Mouse (Mus musculus) embryonic facial prominence, embryonic 10.5 days (tissue): ENCODE measurements around the gene Olfr1396. TPM values are rescaled to one million over a fixed set of nuclear protein-coding genes. Genes with fewer than 3 reads are reported as not detected.
"Not testable (repeated sequence)": the region's sequence is repeated elsewhere in the genome, so short reads cannot be mapped to it uniquely, and the experiment has no call there.

Experiments used
- DNase-seq: peaks from one replicate; pipeline ENCODE4 v3.0.0-alpha.2; 2017; ENCODE audit warnings: low spot score
- H3K27ac ChIP-seq: fragments of 300-500 bp; sonication (generic); replicated peaks from 2 replicates; pipeline ENCODE4 v1.5.1; 2016; ENCODE audit warnings: mild to moderate bottlenecking
- H3K27me3 ChIP-seq: fragments of 300-500 bp; sonication (generic); replicated peaks from 2 replicates; pipeline ENCODE4 v1.6.1; 2016; ENCODE audit warnings: low read depth, mild to moderate bottlenecking; ENCODE audit not compliant: poor library complexity, severe bottlenecking
- H3K36me3 ChIP-seq: fragments of 300-500 bp; sonication (generic); replicated peaks from 2 replicates; pipeline ENCODE4 v1.6.1; 2016; ENCODE audit warnings: mild to moderate bottlenecking, moderate library complexity
- H3K4me1 ChIP-seq: fragments of 300-500 bp; sonication (generic); 2 replicates; pipeline ENCODE4 v1.6.1; 2016
- H3K4me3 ChIP-seq: fragments of 300-500 bp; sonication (generic); 2 replicates; pipeline ENCODE4 v1.5.1; 2016; ENCODE audit warnings: mild to moderate bottlenecking, moderate library complexity
- H3K9me3 ChIP-seq: fragments of 300-500 bp; sonication (generic); 2 replicates; pipeline ENCODE4 v1.6.1; 2016; ENCODE audit warnings: mild to moderate bottlenecking
- WGBS: fragments of 180-500 bp; shearing (Covaris S2); methylation state at CpG from one replicate; pipeline ENCODE4 v1.1.7; 2016; 5-methylcytosine and 5-hydroxymethylcytosine counted together
- polyA plus RNA-seq: library from polyadenylated mRNA; unstranded; fragments of >200 nt; fragmentation: Nextera tagmentation; extraction: Ambion mirVana; gene quantifications from 2 replicates; pipeline ENCODE4 v1.2.1, GENCODE M21; 2016

The Olfr1396 gene
- polyA plus RNA-seq, 1 experiment from 2014 or later: not detected

DNA sequence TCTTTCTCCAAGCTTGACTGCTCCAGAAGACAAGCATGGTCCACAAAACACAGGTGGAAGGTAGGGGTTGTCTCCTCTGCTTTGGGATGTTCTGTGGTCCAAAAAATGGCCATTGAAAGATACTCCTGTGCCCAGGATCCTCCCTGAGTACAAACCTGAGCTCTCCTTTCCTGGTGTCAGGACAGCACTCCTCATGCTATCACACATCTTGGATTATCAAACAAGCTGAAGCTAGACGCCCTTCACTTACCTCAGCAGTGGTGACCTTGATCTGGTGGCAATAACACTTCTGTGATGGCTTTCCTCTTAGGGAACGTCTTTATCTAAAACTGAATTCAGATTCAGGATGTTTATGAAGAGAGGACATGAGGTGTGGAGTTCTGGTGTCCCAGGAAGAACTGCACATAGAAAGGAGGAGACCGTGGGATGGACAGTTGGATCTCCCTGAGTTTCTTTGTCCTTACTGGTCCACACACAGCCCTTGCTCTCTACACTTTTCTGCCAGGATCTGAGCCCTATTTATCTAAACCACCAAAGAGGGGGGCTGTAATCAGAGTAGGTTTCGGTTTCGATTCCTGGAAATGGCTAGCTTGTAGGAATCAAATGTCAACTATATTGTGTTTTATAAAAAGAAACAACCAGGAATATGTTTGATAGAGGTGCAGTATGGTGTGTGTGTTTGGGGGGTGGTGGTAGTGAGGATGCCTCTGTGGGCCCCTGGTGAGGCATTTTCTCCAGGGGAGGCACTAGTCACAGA lies 50.8 kb downstream of the Olfr1396 start, which contains the start of gene Tgtp2:
TSS of gene Tgtp2 (minus strand) at position 494 of the 757 bp plus-strand sequence.
- 81% methylated on average over 5 of the region's 5 CpGs for WGBS
- H3K36me3 ChIP-seq, H3K27ac ChIP-seq, DNase-seq, H3K4me3 ChIP-seq, H3K4me1 ChIP-seq, H3K27me3 ChIP-seq, H3K9me3 ChIP-seq: not testable (repeated sequence)

DNA sequence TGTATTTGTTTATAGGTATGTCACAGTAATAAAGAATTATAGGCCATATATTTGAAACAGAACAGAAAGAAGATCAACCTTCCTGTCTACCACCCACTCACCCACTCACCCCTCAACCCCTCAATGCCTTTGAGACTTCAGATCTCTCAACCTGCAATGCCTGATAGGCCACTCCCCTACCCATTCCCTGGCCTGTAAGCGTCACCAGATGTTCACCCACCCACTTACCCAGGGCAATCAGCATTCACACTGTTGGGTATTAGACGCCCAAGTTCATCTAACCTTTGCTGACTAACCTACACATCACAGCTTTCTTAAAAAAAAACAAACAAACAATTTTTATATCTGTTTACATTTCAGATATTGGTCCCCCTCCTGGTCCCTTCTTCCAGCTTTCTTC lies 52.8 kb downstream of the Olfr1396 start:
- H3K4me3 ChIP-seq, H3K27me3 ChIP-seq, H3K27ac ChIP-seq, DNase-seq, H3K4me1 ChIP-seq, H3K36me3 ChIP-seq, H3K9me3 ChIP-seq: not testable (repeated sequence)
- WGBS: 75% methylated on average over 2 of the region's 2 CpGs

DNA sequence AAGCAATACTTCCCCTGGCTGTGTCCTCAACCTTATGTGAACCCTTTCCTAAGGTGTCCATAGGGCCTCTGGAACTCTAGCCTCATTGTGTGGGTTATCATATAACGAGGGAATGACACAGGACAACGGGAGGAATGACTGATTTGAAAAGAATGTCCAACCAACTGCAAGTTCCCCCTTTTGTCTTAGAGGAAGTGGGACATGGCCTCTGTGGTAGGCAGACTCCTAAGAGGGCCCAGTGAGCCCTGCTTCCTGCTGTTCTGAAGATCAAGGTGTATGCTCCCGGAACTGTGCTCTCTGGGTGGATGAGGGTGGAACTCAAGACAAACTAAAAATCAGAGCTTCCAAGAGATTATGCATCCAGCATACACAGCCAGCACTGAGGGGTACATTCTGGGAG lies 54.6 kb downstream of the Olfr1396 start:
- H3K27me3 ChIP-seq, H3K4me1 ChIP-seq, DNase-seq, H3K36me3 ChIP-seq, H3K4me3 ChIP-seq, H3K27ac ChIP-seq, H3K9me3 ChIP-seq: not testable (repeated sequence)
- 73% methylated on average over 2 of the region's 3 CpGs for WGBS

Other genes starting within 250 kb of the Olfr1396 start
- gene Irgm1, start 243.2 kb downstream of the Olfr1396 start, polyA plus RNA-seq: 1.1 TPM in 2 replicates
- gene Gm5431, start 212.7 kb downstream of the Olfr1396 start, polyA plus RNA-seq: 0.14 TPM in 1 of 2 replicates, not detected in the other
- gene Psme2b, start 168.7 kb downstream of the Olfr1396 start, polyA plus RNA-seq: 1.7 and 1.8 TPM in 2 replicates
- not detected in 2 replicates for gene Olfr56, start 136.0 kb downstream of the Olfr1396 start, polyA plus RNA-seq
- 0.26 and 0.30 TPM in 2 replicates for gene 9930111J21Rik1, start 135.5 kb downstream of the Olfr1396 start, polyA plus RNA-seq
- not detected in 2 replicates for gene Gm12185, start 122.6 kb downstream of the Olfr1396 start, polyA plus RNA-seq
- gene Tgtp1, start 120.7 kb downstream of the Olfr1396 start, polyA plus RNA-seq: not detected in 2 replicates
- 0.16 and 0.20 TPM in 2 replicates for gene 9930111J21Rik2, start 63.6 kb downstream of the Olfr1396 start, polyA plus RNA-seq
- not detected in 2 replicates for gene Tgtp2, start 50.7 kb downstream of the Olfr1396 start, polyA plus RNA-seq
- 0.18 and 0.19 TPM in 2 replicates for gene Ifi47, start 38.3 kb downstream of the Olfr1396 start, polyA plus RNA-seq
- gene Olfr1395, start 27.4 kb upstream of the Olfr1396 start, polyA plus RNA-seq: not detected in 2 replicates
- gene Olfr1394, start 39.5 kb upstream of the Olfr1396 start, polyA plus RNA-seq: not detected in 2 replicates
- gene Btnl9, start 72.3 kb upstream of the Olfr1396 start, polyA plus RNA-seq: 0.23 and 0.31 TPM in 2 replicates
- 46.8 and 50.0 TPM in 2 replicates for gene Zfp62, start 88.4 kb upstream of the Olfr1396 start, polyA plus RNA-seq
- gene Mgat1, start 129.3 kb upstream of the Olfr1396 start, polyA plus RNA-seq: 34.8 and 40.3 TPM in 2 replicates
- 0.10 TPM in 1 of 2 replicates, not detected in the other for gene Olfr1393, start 163.4 kb upstream of the Olfr1396 start, polyA plus RNA-seq
- gene Olfr1392, start 170.4 kb upstream of the Olfr1396 start, polyA plus RNA-seq: 0.06 TPM in 1 of 2 replicates, not detected in the other
- not detected in 2 replicates for gene Olfr10, start 189.9 kb upstream of the Olfr1396 start, polyA plus RNA-seq
- gene Olfr1391, start 207.9 kb upstream of the Olfr1396 start, polyA plus RNA-seq: not detected in 2 replicates
- gene Olfr1390, start 220.3 kb upstream of the Olfr1396 start, polyA plus RNA-seq: not detected in 2 replicates